Mouse (Mus musculus) forebrain, embryonic 11.5 days (tissue): ENCODE measurements around the gene Tmem158. TPM values are rescaled to one million over a fixed set of nuclear protein-coding genes. Genes with fewer than 3 reads are reported as not detected.
A peak's percentile ranks its signal among the peaks of the same experiment; 100 is the strongest.

Source experiments
- ATAC-seq: fragments of 200-750 bp; cut with Nextera tagmentation; replicated peaks from 2 replicates; pipeline ENCODE4 v1.8.0; 2017; ENCODE audit warnings: moderate TSS enrichment; ENCODE audit not compliant: low FRiP score
- DNase-seq: peaks from one replicate; pipeline ENCODE4 v3.0.0-alpha.2; 2017; ENCODE audit warnings: low spot score
- H3K27ac ChIP-seq: fragments of 300-500 bp; sonication (generic); 2 replicates; pipeline ENCODE4 v1.5.1; 2014; ENCODE audit warnings: low read depth, low read length
- H3K27me3 ChIP-seq: fragments of 300-500 bp; sonication (generic); 2 replicates; pipeline ENCODE4 v1.6.1; 2014; ENCODE audit warnings: mild to moderate bottlenecking, low read length, mixed read lengths; ENCODE audit not compliant: control insufficient read depth, insufficient read depth
- H3K36me3 ChIP-seq: fragments of 300-500 bp; sonication (generic); 2 replicates; pipeline ENCODE4 v1.6.1; 2014; ENCODE audit warnings: mild to moderate bottlenecking, low read length, moderate library complexity, mixed read lengths; ENCODE audit not compliant: control insufficient read depth, insufficient read depth
- H3K4me1 ChIP-seq: fragments of 300-500 bp; sonication (generic); replicated peaks from 2 replicates; pipeline ENCODE4 v1.6.1; 2014; ENCODE audit warnings: low read length, mixed read lengths; ENCODE audit not compliant: control insufficient read depth, insufficient read depth
- H3K4me2 ChIP-seq: fragments of 300-500 bp; sonication (generic); 2 replicates; pipeline ENCODE4 v1.6.1; 2014; ENCODE audit warnings: low read depth, mild to moderate bottlenecking, low read length, moderate library complexity, mixed read lengths; ENCODE audit not compliant: severe bottlenecking
- H3K4me3 ChIP-seq: fragments of 300-500 bp; sonication (generic); 2 replicates; pipeline ENCODE4 v1.5.1; 2014; ENCODE audit warnings: low read depth, low read length
- H3K9ac ChIP-seq: fragments of 300-500 bp; sonication (generic); 2 replicates; pipeline ENCODE4 v1.6.1; 2014; ENCODE audit warnings: low read length
- H3K9me3 ChIP-seq: fragments of 300-500 bp; sonication (generic); 2 replicates; pipeline ENCODE4 v1.6.1; 2016; ENCODE audit warnings: low read length, mixed read lengths; ENCODE audit not compliant: control insufficient read depth
- WGBS: fragments of 180-500 bp; shearing (Covaris S2); extraction: QIAGEN DNeasy Blood & Tissue Kit; methylation state at CpG from one replicate; pipeline ENCODE4 v1.1.7; 2014; 5-methylcytosine and 5-hydroxymethylcytosine counted together
- polyA plus RNA-seq: library from polyadenylated mRNA; unstranded; fragments of >200 nt; fragmentation: Nextera tagmentation; extraction: Ambion mirVana; gene quantifications from 2 replicates; pipeline ENCODE4 v1.2.1, GENCODE M21; 2014

The Tmem158 gene
- polyA plus RNA-seq, 1 experiment from 2014 or later = 4.8 TPM

GRCm38 (mm10) chr9:123259896-123260610, 511 bp downstream of the Tmem158 start:
- no peak overlapping the region for H3K27ac ChIP-seq
- peak overlapping the region; percentile 43 for H3K9ac ChIP-seq
- no peaks in the 10 kb centered on the region for H3K9me3 ChIP-seq
- no peaks in the 10 kb centered on the region for H3K36me3 ChIP-seq
- WGBS = under 1% methylated on average over 87 of the region's 92 CpGs
- H3K4me3 ChIP-seq = peak overlapping the region; percentile 60
- H3K4me1 ChIP-seq = no peaks in the 10 kb centered on the region
- peak; percentile 79 for ATAC-seq
- peaks cover 2% of the 10 kb centered on the region; the same call in 1 of the 2 replicates for H3K27me3 ChIP-seq
- peak; percentile 81 for DNase-seq
- H3K4me2 ChIP-seq = peak overlapping the region; percentile 86

- H3K27ac ChIP-seq = no peak overlapping the region
- H3K4me1 ChIP-seq = no peaks in the 10 kb centered on the region
- under 1% methylated on average over 40 of the region's 45 CpGs for WGBS
- no peaks in the 10 kb centered on the region for H3K9me3 ChIP-seq
- H3K27me3 ChIP-seq = peaks cover 2% of the 10 kb centered on the region; the same call in 1 of the 2 replicates
- H3K36me3 ChIP-seq = no peaks in the 10 kb centered on the region
- peak overlapping the region; percentile 86 for H3K4me2 ChIP-seq
- peak; percentile 85 for ATAC-seq
- H3K9ac ChIP-seq = peak overlapping the region; percentile 43
- peak overlapping the region; percentile 60 for H3K4me3 ChIP-seq
- DNase-seq = peak; percentile 92
These were observed 1.1 kb downstream of the Tmem158 start for GRCm38 (mm10) chr9:123259461-123259895.

GRCm38 (mm10) chr9:123258796-123259195, 1.8 kb downstream of the Tmem158 start:
- DNase-seq (no peak), ATAC-seq (no peak)
- Histone ChIP-seq H3K27ac (no peak overlapping the region), H3K4me3 (no peak overlapping the region; the same call in 1 of the 2 replicates), H3K4me1 (no peaks in the 10 kb centered on the region), H3K36me3 (no peaks in the 10 kb centered on the region), H3K9me3 (no peaks in the 10 kb centered on the region), H3K27me3 (peaks cover 2% of the 10 kb centered on the region; the same call in 1 of the 2 replicates), H3K4me2 (no peak overlapping the region), H3K9ac (no peak overlapping the region)
- WGBS = 31% methylated on average over 10 of the region's 10 CpGs

GRCm38 (mm10) chr9:123255736-123256135, 4.8 kb downstream of the Tmem158 start:
- Histone ChIP-seq H3K36me3 (no peaks in the 10 kb centered on the region), H3K4me2 (no peak overlapping the region), H3K27ac (no peak overlapping the region), H3K27me3 (peaks cover 2% of the 10 kb centered on the region; the same call in 1 of the 2 replicates), H3K9me3 (no peaks in the 10 kb centered on the region), H3K4me1 (no peaks in the 10 kb centered on the region), H3K4me3 (no peak overlapping the region), H3K9ac (no peak overlapping the region)
- WGBS = 84% methylated on average over 3 of the region's 3 CpGs
- DNase-seq (no peak), ATAC-seq (no peak)

GRCm38 (mm10) chr9:123247992-123248391, 12.6 kb downstream of the Tmem158 start:
- Histone ChIP-seq H3K27ac (no peak overlapping the region), H3K4me1 (no peaks in the 10 kb centered on the region), H3K9ac (no peak overlapping the region), H3K27me3 (no peaks in the 10 kb centered on the region), H3K9me3 (no peaks in the 10 kb centered on the region), H3K4me2 (no peak overlapping the region), H3K36me3 (no peaks in the 10 kb centered on the region), H3K4me3 (no peak overlapping the region)
- ATAC-seq (no peak), DNase-seq (no peak)
- WGBS = 73% methylated on average over 1 of the region's 1 CpGs

- no peaks in the 10 kb centered on the region for H3K4me1 ChIP-seq
- no peak for DNase-seq
These were observed 15.4 kb downstream of the Tmem158 start for GRCm38 (mm10) chr9:123245146-123245545.

GRCm38 (mm10) chr9:123243988-123244387, 16.6 kb downstream of the Tmem158 start:
- no peak for DNase-seq
- 69% methylated on average over 10 of the region's 10 CpGs for WGBS
- Histone ChIP-seq H3K4me2 (no peak overlapping the region), H3K36me3 (no peaks in the 10 kb centered on the region), H3K4me3 (no peak overlapping the region), H3K4me1 (no peaks in the 10 kb centered on the region), H3K9me3 (no peaks in the 10 kb centered on the region), H3K27me3 (no peaks in the 10 kb centered on the region), H3K27ac (no peak overlapping the region), H3K9ac (no peak overlapping the region)
- no peak for ATAC-seq

More at GRCm38 (mm10) chr9:123245146-123245545, 15.4 kb downstream of the Tmem158 start:
- no peak for ATAC-seq
- no peak overlapping the region for H3K4me2 ChIP-seq
- 75% methylated on average over 4 of the region's 4 CpGs for WGBS
- no peaks in the 10 kb centered on the region for H3K27me3 ChIP-seq
- no peaks in the 10 kb centered on the region for H3K36me3 ChIP-seq
- no peak overlapping the region for H3K4me3 ChIP-seq
- H3K9ac ChIP-seq = no peak overlapping the region
- H3K9me3 ChIP-seq = no peaks in the 10 kb centered on the region
- no peak overlapping the region for H3K27ac ChIP-seq

GRCm38 (mm10) chr9:123241191-123241590, 19.4 kb downstream of the Tmem158 start:
- Histone ChIP-seq H3K9ac (no peak overlapping the region), H3K9me3 (no peaks in the 10 kb centered on the region), H3K4me2 (no peak overlapping the region), H3K27ac (no peak overlapping the region), H3K36me3 (no peaks in the 10 kb centered on the region), H3K4me3 (no peak overlapping the region), H3K4me1 (no peaks in the 10 kb centered on the region), H3K27me3 (no peaks in the 10 kb centered on the region)
- 88% methylated on average over 5 of the region's 5 CpGs for WGBS
- ATAC-seq (no peak), DNase-seq (peak; percentile 34)

- Histone ChIP-seq H3K4me2 (no peak overlapping the region), H3K4me1 (no peaks in the 10 kb centered on the region), H3K27me3 (no peaks in the 10 kb centered on the region), H3K9me3 (no peaks in the 10 kb centered on the region), H3K9ac (no peak overlapping the region), H3K36me3 (no peaks in the 10 kb centered on the region), H3K4me3 (no peak overlapping the region), H3K27ac (no peak overlapping the region)
- no peak for ATAC-seq
- 94% methylated on average over 2 of the region's 2 CpGs for WGBS
- peak; percentile 26 for DNase-seq
These were observed 19.8 kb downstream of the Tmem158 start for GRCm38 (mm10) chr9:123240751-123241150.
